Mouse (Mus musculus) embryonic facial prominence, embryonic 15.5 days (tissue): Measurements from ENCODE around the gene Fam98b. TPM values are rescaled to one million over a fixed set of nuclear protein-coding genes. Genes with fewer than 3 reads are reported as not detected.

Experiments
- ATAC-seq: fragments of 200-750 bp; cut with Nextera tagmentation; 2 replicates; pipeline ENCODE4 v1.8.0; 2017; ENCODE audit warnings: low read depth, moderate TSS enrichment; ENCODE audit not compliant: insufficient number of reproducible peaks, low FRiP score, low TSS enrichment
- H3K27ac ChIP-seq: fragments of 300-500 bp; sonication (generic); replicated peaks from 2 replicates; pipeline ENCODE4 v1.5.1; 2015; ENCODE audit warnings: mild to moderate bottlenecking, inconsistent platforms
- H3K27me3 ChIP-seq: fragments of 300-500 bp; sonication (generic); 2 replicates; pipeline ENCODE4 v1.6.1; 2015; ENCODE audit warnings: inconsistent platforms
- H3K36me3 ChIP-seq: fragments of 300-500 bp; sonication (generic); 2 replicates; pipeline ENCODE4 v1.6.1; 2015; ENCODE audit warnings: mild to moderate bottlenecking, inconsistent platforms
- H3K4me1 ChIP-seq: fragments of 300-500 bp; sonication (generic); 2 replicates; pipeline ENCODE4 v1.6.1; 2015; ENCODE audit warnings: inconsistent platforms
- H3K4me2 ChIP-seq: fragments of 300-500 bp; sonication (generic); replicated peaks from 2 replicates; pipeline ENCODE4 v1.6.1; 2015; ENCODE audit warnings: mild to moderate bottlenecking, inconsistent platforms
- H3K4me3 ChIP-seq: fragments of 300-500 bp; sonication (generic); replicated peaks from 2 replicates; pipeline ENCODE4 v1.5.1; 2015; ENCODE audit warnings: mild to moderate bottlenecking, inconsistent platforms
- H3K9ac ChIP-seq: fragments of 300-500 bp; sonication (generic); 2 replicates; pipeline ENCODE4 v1.6.1; 2015; ENCODE audit warnings: inconsistent platforms
- H3K9me3 ChIP-seq: fragments of 300-500 bp; sonication (generic); replicated peaks from 2 replicates; pipeline ENCODE4 v1.6.1; 2016; ENCODE audit warnings: inconsistent platforms
- WGBS: fragments of 180-500 bp; shearing (Covaris S2); methylation state at CpG from one replicate; pipeline ENCODE4 v1.1.7; 2015; 5-methylcytosine and 5-hydroxymethylcytosine counted together
- polyA plus RNA-seq: library from polyadenylated mRNA; unstranded; fragments of >200 nt; fragmentation: Nextera tagmentation; extraction: Ambion mirVana; gene quantifications from 2 replicates; pipeline ENCODE4 v1.2.1, GENCODE M21; 2015

The Fam98b gene
- polyA plus RNA-seq, 1 experiment from 2014 or later: 10.8 TPM

- H3K9me3 ChIP-seq: no peaks in the 10 kb centered on the region
- 88% methylated on average over 5 of the region's 5 CpGs for WGBS
- no peak overlapping the region for H3K9ac ChIP-seq
- H3K4me1 ChIP-seq: no peaks in the 10 kb centered on the region
- H3K36me3 ChIP-seq: no peaks in the 10 kb centered on the region
- H3K27ac ChIP-seq: no peak overlapping the region
- H3K27me3 ChIP-seq: no peaks in the 10 kb centered on the region
- no peak overlapping the region for H3K4me3 ChIP-seq
- no peak for ATAC-seq
- H3K4me2 ChIP-seq: no peak overlapping the region
These were observed 55.4 kb downstream of the Fam98b start for GRCm38 (mm10) chr2:117304941-117305340.

DNA sequence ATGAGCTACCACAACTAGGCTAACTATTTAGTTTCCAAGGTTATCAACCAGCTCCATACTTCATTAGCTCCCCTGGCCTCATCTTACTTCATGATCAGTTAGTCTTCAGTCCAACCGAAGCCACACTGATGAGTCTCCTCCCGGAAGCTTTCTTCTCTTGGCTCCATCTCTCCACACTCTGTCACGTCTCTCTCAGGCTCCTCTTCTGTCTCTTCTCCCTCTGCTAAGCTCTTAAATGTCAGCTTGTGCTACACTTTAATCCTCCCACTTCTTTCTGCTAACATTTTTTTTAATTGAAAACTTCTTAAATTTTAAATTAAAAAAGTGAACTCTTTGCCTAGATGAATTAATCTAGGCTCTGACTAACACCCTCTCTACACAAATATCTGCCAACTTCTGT is 58.4 kb downstream of the Fam98b start:
- no peak overlapping the region for H3K9ac ChIP-seq
- no peaks in the 10 kb centered on the region for H3K36me3 ChIP-seq
- no peak overlapping the region for H3K4me3 ChIP-seq
- no peak overlapping the region for H3K27ac ChIP-seq
- H3K4me2 ChIP-seq: no peak overlapping the region
- H3K4me1 ChIP-seq: no peaks in the 10 kb centered on the region
- no peaks in the 10 kb centered on the region for H3K9me3 ChIP-seq
- ATAC-seq: no peak
- no peaks in the 10 kb centered on the region for H3K27me3 ChIP-seq
- WGBS: 84% methylated on average over 3 of the region's 3 CpGs

GRCm38 (mm10) chr2:117309046-117309445 is 59.5 kb downstream of the Fam98b start:
- 82% methylated on average over 2 of the region's 2 CpGs for WGBS
- H3K27me3 ChIP-seq: no peaks in the 10 kb centered on the region
- H3K9ac ChIP-seq: no peak overlapping the region
- H3K4me1 ChIP-seq: no peaks in the 10 kb centered on the region
- H3K27ac ChIP-seq: no peak overlapping the region
- H3K4me3 ChIP-seq: no peak overlapping the region
- H3K36me3 ChIP-seq: no peaks in the 10 kb centered on the region
- no peak for ATAC-seq
- H3K4me2 ChIP-seq: no peak overlapping the region
- no peaks in the 10 kb centered on the region for H3K9me3 ChIP-seq

DNA sequence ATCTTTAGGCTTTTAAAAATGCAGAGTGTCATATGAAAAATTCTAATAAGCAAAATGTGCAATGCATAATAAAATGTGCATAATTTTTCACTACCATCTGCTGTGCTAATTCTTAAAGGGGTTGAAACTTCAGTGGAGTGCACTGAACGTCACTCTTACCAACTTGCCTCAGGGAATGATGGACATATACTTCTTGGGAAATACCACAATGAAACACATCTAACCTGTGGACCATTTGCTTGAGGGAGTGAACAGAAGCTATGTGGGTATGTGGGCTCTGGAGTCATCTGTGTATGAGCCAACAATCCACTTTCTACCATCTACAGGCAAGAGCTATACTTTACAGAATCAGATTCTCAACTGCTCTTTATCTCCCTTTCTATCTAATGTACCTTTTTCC is 61.8 kb downstream of the Fam98b start:
- no peak overlapping the region for H3K4me2 ChIP-seq
- no peaks in the 10 kb centered on the region for H3K9me3 ChIP-seq
- 44% methylated on average over 1 of the region's 1 CpGs for WGBS
- H3K27ac ChIP-seq: no peak overlapping the region
- no peaks in the 10 kb centered on the region for H3K36me3 ChIP-seq
- ATAC-seq: no peak
- H3K4me1 ChIP-seq: no peaks in the 10 kb centered on the region
- H3K9ac ChIP-seq: no peak overlapping the region
- no peak overlapping the region for H3K4me3 ChIP-seq
- no peaks in the 10 kb centered on the region for H3K27me3 ChIP-seq

GRCm38 (mm10) chr2:117312030-117312429 is 62.5 kb downstream of the Fam98b start:
- ATAC-seq: no peak
- Histone ChIP-seq H3K9ac (no peak overlapping the region), H3K4me3 (no peak overlapping the region), H3K9me3 (no peaks in the 10 kb centered on the region), H3K27ac (no peak overlapping the region), H3K36me3 (no peaks in the 10 kb centered on the region), H3K4me2 (no peak overlapping the region), H3K4me1 (no peaks in the 10 kb centered on the region), H3K27me3 (no peaks in the 10 kb centered on the region)
- 31% methylated on average over 2 of the region's 2 CpGs for WGBS

GRCm38 (mm10) chr2:117312441-117312895 is 62.9 kb downstream of the Fam98b start:
- no peaks in the 10 kb centered on the region for H3K36me3 ChIP-seq
- peak overlapping the region; percentile 13; the same call in 1 of the 2 replicates for H3K4me2 ChIP-seq
- H3K4me1 ChIP-seq: no peaks in the 10 kb centered on the region
- WGBS: 54% methylated on average over 7 of the region's 7 CpGs
- ATAC-seq: no peak
- 0 out of 2 replicates have a peak overlapping the region, but pooled peaks have one; percentile 18 for H3K27ac ChIP-seq
- no peaks in the 10 kb centered on the region for H3K9me3 ChIP-seq
- H3K9ac ChIP-seq: no peak overlapping the region
- no peaks in the 10 kb centered on the region for H3K27me3 ChIP-seq
- no peak overlapping the region; the same call in 1 of the 2 replicates for H3K4me3 ChIP-seq

GRCm38 (mm10) chr2:117313586-117314235 is 64.2 kb downstream of the Fam98b start:
- Histone ChIP-seq H3K4me3 (no peak overlapping the region), H3K27ac (no peak overlapping the region), H3K36me3 (no peaks in the 10 kb centered on the region), H3K4me2 (no peak overlapping the region), H3K9ac (no peak overlapping the region), H3K4me1 (no peaks in the 10 kb centered on the region), H3K9me3 (no peaks in the 10 kb centered on the region), H3K27me3 (no peaks in the 10 kb centered on the region)
- WGBS: 83% methylated on average over 5 of the region's 5 CpGs
- ATAC-seq: no peak

DNA sequence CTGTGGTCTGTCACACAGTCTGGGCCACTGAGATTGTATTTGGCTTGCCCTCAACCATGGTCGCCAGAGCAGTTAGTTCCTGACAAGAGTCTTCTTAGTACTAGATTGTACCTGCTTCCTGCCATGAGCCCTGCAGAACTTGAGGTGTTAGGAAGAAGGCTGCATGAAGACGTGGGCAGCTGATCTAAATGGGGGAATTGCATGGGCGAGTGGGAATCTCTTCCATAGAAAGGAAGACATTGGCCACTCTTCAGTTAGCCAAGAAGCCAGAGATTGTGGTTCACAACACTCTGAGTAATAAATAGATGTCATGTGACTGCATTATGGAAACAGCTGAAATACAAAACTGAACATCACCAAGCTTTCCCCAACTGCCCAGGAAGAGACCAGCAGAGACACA is 69.5 kb downstream of the Fam98b start:
- whole genome bisulfite sequencing: 78% methylated on average over 3 of the region's 3 CpGs
- no peaks in the 10 kb centered on the region for H3K27me3 ChIP-seq
- ATAC-seq: no peak
- no peak overlapping the region for H3K4me2 ChIP-seq
- H3K4me3 ChIP-seq: no peak overlapping the region
- no peak overlapping the region for H3K9ac ChIP-seq
- no peaks in the 10 kb centered on the region for H3K36me3 ChIP-seq
- no peak overlapping the region for H3K27ac ChIP-seq
- H3K9me3 ChIP-seq: no peaks in the 10 kb centered on the region
- H3K4me1 ChIP-seq: no peaks in the 10 kb centered on the region

Other genes with a start within 250 kb of the Fam98b start
- gene Spred1, start 128.4 kb upstream of the Fam98b start, polyA plus RNA-seq: 17.5 and 18.9 TPM in 2 replicates
- 1.6 and 1.7 TPM in 2 replicates for gene Rasgrp1, start 93.3 kb downstream of the Fam98b start, polyA plus RNA-seq